Mouse (Mus musculus) right cerebral cortex, postnatal 4 days (tissue): ENCODE data around the gene Tnfrsf22.

Source experiments
- DNase-seq: peaks from one replicate; pipeline ENCODE4 v3.0.0-alpha.2; 2022

Tnfrsf22 gene

DNA sequence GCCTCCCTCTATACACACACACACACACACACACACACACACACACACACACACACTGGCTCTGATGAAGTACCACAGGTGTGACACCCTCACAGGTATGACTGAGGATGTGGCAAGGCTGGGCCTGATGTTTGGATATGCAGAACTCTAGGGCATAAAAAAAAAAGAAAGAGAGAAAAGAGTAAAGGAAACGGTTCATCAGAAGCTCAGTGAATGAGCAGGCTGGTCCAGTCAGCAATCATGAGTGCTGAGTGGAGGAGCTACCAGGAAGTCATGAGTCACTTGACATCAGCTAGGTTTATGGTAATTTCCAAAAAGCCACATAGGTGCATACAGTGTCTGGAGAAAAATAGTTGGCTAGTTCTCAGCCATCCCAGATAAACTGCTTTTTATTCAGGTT is 20.0 kb downstream of the Tnfrsf22 start:
- DNase-seq = no peak

DNA sequence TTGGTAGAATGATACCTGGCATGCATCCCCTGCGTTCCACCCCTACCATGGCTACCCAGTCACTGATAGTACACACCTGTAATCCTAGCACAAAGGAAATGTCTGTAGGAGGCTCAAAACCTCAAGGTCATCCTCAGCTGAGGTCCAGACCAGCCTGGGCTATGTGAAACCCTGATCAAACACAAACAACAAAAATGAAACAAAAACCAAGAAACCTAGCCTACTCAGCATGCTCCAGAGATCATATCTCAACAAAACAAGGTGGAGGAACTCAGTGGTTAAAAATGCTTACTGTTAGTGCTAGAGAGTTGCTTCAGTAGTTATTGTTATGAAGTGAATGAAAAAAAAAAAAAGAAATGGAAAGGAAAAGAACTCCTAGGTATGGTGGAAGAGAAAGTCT is 20.9 kb downstream of the Tnfrsf22 start, which contains the start of gene Tnfrsf26:
Gene Tnfrsf26 (minus strand): TSS at position 183 of the 400 bp plus-strand sequence.
- no peak for DNase-seq

DNA sequence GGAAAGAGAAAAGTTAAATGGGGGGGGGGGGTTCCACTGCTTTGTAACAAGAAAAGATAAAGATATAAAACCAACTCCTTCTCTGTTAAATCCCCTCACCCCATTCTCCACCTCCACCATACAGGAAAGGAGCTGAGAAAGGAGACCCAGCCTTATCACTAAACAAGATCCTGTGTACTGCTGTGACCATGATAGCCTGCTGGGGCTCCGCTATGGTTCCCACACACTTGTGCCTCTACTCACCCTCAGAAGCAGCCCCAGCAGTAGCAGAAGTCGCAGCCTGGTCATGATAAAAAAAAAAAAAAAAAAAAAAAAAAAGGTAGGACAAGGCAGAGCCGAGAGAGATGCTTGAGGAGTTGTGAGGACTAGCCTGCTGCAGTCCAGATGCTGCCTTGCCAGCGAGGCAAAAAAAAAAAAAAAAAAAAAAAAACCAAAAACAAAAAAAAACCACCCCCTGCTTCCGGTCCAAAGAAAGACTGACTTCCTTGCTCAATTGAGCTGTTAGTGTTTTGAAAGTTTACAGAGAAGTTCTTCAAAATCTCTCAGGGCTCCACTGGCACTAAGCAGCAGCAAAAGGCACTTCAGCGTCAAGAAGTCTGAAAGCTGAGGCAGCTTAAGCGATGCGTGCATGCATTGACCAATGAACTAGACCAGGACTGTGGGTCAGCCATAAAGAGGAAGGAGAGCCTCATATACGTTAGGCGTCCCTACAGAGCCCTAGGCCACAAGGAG is 21.7 kb downstream of the Tnfrsf22 start:
- DNase-seq = no peak

DNA sequence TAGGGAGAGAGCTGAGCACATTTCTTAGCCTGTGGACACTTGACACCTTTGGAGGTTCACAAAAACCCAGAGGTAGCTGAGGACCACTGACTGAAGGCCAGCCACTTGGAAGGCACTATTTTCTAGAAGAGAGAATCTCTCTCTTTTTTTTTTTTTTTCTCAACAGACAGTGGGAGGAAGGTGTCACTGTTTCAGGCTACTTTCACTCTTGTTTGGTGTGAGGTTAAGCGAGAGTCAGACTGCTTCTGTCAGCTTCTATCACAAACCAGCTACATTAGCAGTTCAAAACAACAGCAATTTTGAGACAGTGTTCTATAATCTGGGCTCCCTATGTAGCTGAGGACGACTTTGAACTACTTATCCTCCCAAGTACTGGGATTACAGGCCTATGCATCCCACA is 23.3 kb downstream of the Tnfrsf22 start:
- DNase-seq = no peak

DNA sequence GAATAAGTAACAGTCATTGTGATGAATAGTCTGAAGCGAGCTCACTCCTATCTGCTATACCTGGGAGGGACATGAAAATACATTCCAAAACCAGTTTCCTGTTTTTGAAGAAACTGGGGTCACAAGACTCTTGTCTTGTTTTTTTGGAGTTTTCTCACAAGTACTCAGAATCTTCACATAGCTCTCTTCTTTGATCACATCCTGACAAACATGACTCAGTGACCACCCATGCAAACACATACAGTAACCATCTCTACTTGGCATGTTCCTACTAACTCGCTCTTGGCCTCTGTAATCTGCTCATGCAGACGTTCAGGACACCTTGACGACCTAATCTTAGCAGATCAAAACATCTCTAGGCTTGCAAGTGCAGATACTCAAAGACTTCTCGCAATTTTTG is 24.3 kb downstream of the Tnfrsf22 start:
- DNase-seq = no peak

DNA sequence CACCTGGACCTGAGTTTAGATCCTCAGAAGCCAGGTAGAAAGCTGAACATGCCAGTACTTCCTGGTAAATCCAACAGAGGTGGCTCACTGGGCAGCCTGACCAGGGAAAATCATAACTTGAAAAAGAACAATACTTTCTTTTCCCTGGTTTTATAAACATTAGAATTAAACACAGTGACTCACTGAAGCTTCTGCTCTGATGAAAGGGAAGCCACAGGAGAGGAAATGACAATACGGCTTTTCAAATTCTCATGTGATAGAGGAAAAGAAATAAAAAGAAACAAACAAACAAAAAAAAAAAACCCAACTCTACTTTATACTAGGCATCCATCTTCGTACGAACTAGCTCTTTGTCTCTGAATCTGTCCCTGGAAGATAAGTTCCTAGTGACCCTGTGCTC is 24.9 kb downstream of the Tnfrsf22 start:
- DNase-seq = no peak

DNA sequence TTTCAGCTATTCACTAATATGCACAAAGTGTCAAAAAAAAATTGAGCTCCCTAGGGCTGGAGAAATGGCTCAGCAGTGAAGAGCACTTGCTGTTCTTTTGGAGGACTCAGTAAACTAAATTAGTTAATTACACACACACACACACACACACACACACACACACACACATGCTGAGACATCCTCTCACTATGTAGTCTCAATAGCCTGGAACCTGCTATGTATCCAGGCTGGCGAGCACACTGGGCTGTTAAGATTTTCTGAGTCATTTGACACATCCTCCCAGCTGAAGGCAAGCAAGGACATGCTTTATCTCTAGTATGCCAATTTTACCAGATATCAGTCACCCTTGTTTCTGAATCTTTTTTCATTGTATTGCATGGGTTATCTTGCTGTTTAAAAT is 28.5 kb downstream of the Tnfrsf22 start:
- no peak for DNase-seq

DNA sequence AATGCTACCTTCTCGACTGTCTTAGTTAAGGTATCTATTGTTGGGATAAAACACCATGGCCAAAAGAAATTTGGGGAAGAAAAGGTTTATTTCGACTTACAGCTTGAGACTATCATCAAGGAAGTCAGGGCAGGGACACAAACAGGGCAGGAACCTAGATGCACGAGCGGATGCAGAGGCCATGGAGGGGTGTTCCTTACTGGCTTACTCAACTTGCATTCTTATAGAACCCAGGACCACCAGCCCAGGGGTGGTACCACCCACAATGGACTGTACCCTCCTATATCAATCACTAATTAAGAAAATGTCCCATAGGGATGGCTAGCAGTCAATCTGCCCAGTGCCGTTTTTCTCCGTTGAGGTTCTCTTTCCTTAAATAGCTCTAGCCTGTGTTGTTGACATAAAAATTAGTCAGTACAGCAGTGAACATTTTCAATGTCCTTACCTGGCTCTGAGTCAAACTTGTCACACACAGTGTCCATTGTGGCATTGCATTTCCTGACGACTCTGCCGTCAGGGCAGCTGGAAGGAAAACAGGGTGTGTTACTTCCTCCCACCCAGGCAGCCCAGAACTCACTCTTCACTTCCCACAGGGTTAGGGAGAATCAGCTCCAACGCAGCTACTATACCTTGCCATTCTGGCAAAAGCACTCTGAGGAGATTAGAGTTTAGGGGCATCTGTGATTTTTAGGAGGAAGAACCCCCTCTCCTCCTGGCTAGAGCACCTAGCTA is 34.9 kb downstream of the Tnfrsf22 start:
- no peak for DNase-seq

DNA sequence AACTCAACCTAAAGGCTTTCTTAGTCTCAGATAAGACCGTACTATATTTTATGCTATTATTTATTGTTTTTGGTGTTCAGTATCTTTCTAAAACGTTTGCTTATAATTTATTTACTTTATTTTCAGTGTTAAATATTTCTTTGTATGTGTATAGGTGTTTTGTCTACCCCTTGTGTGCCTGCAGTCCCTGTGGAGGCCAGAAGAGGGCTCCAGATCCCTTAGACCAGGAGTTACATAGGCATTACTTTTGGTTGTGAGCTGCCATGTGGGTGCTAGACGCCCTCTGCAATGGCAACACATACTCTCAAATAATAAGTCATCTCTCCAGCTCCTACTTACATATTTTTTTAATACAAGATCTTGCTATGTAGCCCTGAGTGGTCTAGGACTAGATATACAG is 37.2 kb downstream of the Tnfrsf22 start:
- no peak for DNase-seq

DNA sequence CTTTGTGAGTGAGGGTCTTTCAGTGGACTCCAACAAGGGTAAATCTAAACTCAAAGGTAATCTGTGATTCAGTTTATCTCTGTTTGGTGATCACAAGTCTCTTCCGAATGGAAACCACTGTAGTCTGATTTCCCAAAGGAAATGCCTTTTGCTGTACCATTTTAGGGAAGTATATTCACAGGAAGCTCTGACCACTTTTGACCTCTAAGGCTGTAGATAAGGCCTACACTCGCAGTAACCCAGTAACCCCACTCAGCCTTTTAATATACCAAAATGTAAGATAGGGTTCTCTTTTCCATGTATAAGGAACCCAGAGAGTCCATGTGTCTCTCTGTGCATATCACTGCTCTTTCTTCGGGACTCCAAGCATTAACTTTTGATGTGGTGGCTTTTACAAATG is 44.1 kb downstream of the Tnfrsf22 start:
- DNase-seq = no peak

DNA sequence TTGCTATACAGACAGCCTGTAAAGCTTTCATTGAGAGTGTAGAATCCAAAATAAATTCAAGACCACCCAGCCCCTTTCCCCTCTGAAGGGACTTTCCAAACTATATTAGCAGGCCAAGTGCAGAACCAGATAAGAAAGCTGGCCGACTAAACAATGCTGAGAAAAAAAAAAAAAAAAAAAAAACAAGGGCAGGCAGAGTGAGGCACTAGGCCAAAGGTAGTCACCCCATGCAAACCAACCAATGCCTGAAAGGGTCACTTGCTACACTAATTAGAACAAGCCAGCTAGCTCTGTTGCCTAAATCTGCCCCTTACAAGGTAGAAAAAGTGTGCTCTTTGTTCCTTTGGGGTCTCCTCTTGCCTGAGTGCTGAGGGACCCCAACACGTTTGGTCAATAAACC is 44.6 kb downstream of the Tnfrsf22 start:
- no peak for DNase-seq

DNA sequence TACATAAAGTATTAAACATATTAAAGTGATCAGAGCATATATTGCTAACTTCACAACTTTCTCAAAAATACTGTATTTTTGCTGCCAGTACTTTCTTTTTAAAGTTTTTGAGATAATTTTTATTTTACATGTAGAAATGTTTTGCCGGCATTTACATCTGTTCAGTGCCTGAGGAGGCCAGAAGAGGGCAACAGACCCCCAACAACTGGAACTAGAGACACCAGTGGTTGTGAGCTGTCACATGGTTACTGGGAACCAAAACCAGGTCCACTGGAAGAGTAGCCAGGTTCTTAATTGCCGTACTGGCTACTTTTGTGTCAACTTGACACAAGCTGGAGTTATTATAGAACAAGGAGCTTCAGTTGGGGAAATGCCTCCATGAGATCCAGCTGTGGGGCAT is 47.8 kb downstream of the Tnfrsf22 start:
- no peak for DNase-seq

DNA sequence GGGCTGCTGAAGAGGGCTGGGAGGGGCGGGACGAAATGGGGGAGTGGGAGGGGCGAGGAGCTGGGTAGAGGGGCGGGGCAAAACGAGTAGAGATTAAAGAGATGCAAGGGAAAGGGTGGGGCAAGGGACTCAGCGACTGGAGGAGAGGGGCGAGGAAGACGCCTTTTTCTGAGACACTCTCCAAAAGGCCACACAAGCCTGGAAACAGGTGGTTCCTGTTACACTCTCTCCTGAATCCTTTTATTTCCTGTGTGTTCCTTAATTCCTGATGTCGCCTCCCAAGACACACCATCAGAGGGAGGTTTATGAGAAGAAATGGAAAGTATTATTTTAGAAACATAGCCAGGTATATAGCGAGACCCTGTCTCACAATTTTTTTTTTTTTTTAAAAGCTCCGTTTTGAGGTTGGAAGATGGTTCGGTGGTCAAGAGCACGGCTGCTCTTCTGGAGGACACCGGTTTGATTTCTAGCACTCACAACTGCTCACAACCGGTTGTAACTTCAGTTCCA is 49.2 kb downstream of the Tnfrsf22 start:
- no peak for DNase-seq

DNA sequence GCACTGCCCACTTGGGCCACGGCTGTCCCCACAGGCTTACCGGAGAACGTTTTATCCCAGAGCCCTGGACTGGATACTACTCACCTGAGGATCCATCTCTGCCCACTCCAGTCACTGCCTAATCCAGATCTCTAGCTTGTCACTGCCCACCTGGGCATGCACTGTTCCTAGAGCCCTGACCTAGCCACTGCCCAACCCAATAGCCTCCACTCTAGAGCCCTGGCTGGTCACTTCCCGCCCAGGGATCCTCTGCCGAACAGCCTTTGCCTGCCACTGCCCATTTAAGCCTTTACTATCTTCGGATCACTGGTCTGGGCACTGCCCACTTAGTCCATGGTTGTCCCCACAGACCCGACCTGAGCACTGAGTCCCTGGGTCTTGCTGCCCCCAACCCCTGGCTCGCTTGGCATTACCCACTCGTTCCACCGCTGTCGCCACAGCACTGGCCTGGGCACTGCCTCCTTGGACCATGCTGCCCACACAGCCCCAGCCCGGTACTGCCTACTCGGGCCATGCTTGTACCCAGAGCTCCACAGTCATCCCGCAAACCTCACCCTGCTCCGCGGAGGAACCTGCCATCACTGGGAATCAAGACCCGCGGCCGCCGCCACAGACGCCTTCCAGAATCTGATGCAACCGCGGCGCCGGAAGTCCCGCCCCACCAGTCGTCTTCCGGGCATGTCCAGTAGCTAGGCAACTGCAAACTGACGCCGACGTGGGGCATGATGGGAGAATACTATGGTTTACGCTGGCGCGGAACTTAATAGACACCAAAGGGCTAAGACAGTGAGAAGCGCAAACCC is 49.8 kb downstream of the Tnfrsf22 start, which contains the start of gene Cars:
Gene Cars (minus strand): TSS at position 663 of the 803 bp plus-strand sequence.
- peak; percentile 88 for DNase-seq

DNA sequence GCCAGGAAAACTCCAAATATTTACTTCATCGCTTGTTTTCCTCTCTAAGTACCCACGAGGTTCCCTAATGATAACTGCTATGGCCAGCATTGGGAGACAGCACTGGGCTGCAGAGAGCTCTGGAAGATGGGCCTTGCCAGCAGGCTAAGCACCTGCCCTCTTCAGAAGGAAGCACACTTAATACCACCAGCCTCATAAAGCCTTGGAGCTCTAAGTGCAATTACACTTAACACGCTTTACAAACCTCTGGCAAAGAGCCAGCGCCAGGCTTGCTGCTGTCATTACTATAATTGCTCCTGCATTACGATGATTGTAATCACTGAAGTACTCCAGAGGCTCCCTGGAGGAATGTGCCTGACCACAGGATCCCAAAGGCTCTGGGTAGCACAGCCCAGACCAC is 54.6 kb downstream of the Tnfrsf22 start:
- DNase-seq = peak; percentile 31

DNA sequence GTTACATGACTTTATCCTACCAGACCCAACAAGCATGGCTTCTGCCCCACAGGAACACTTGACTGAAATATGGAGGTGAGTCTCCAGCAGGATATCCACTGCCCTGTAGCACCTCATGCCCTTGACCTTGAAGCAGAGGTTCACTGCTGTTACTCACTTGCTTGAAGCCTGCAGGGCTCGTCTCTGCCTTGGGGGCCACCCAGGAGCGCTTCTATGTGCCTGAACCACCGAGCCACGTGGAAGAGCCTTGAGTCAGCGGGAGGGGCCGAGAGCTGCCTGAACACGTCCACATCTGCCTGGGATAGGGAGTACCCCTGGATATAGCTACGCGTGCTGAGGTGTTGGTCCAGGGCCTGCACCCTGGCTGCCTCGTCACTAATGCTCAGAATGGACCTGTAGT is 57.2 kb downstream of the Tnfrsf22 start:
- DNase-seq = no peak

DNA sequence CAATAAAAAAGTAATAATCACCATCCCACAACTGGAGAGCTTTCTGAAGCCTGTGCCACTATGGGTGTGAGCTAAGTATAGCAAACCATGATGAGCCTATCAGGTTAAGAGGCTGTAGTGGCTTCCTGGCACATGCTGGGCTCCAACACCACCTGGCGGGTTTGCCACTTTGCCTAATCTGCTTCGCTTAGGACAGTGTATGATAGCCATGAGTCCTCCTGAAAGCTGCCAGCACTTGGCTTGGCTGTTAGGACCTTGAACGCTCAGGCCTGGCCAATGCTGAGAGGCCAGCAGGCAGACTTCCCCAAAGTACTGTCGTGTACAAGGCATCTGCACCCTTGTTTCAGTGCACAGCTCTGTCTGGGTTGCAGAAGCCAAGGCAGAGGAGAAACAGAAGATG is 61.5 kb downstream of the Tnfrsf22 start:
- no peak for DNase-seq

DNA sequence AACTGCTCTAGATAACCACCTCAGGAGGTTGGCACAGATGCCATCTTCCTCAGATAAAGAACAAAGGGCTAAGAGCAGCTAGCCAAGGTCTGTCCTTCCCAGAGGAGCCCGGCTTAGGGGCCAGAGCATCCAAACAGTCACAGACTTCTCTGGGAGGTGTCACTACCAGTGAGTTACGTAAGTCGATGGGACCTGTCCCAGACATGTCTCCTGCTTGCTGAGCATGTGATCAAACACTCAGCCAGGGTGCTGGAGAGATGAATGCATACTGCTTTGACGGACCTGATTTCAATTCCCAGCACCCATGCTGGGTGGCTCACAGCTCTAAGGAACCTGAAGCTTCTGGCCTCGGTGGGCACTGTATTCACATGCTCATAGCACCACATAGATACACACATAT is 61.9 kb downstream of the Tnfrsf22 start:
- DNase-seq = no peak
